In genomic region chr3:122199600-122199999, GRCm38 (mm10) we compare ENCODE assay signal across 15 mouse cellular contexts. TPM values are rescaled to one million over a fixed set of nuclear protein-coding genes. Genes with fewer than 3 reads are reported as not detected.
DNase-seq lines count a peak whose midpoint lies in the region; ATAC-seq and TF ChIP-seq lines count a peak whose summit lies in the region.
"Had no signal": no experiment of that assay in that cellular context is flagged by ENCODE, and none has a peak within 500 bp of the region (broad histone marks: within the 10 kb centered on the region; RNA-seq: fewer than 3 reads in every experiment).

No protein-coding gene starts in this region.

- DNase-seq in cerebellum, adult 9-10 months = peak; percentile 30
- DNase-seq in cerebellum, postnatal 4 days (ENCODE audit: low spot score in 2 of 2) = no peak
- peak; percentile 13 for DNase-seq in kidney, adult 2 months
- DNase-seq in kidney, adult 11 months = no peak
- DNase-seq in midbrain, embryonic 11.5 days (ENCODE audit: low spot score, missing footprints) = peak; percentile 1
- no peak for DNase-seq in retina, embryonic 14.5 days (ENCODE audit: low spot score)
- DNase-seq: gastrocnemius, postnatal 36 days; layer of hippocampus, adult 9-11 months; right cerebral cortex, postnatal 14 days; thymus, postnatal 36 days had no signal

- no peaks in the 10 kb centered on the region for H3K9me3 ChIP-seq in midbrain, embryonic 11.5 days (ENCODE audit: control insufficient read depth, low read length)
- no peaks in the 10 kb centered on the region for H3K9me3 ChIP-seq in midbrain, embryonic 13.5 days
- H3K9me3 ChIP-seq: embryonic facial prominence, embryonic 12.5 days; kidney, embryonic 15.5 days; midbrain, embryonic 10.5 days had no signal

- H3K27ac ChIP-seq in kidney, adult 2 months (ENCODE audit: insufficient read depth, low read depth, low read length) = peak overlapping the region; percentile 64
- H3K27ac ChIP-seq in midbrain, embryonic 11.5 days (ENCODE audit: low read depth, low read length) = no peak overlapping the region
- no peak overlapping the region for H3K27ac ChIP-seq in midbrain, embryonic 13.5 days
- peak overlapping the region; percentile 49 for H3K27ac ChIP-seq in small intestine, adult 2 months (ENCODE audit: insufficient read depth, low read depth, low read length)
- H3K27ac ChIP-seq: embryonic facial prominence, embryonic 12.5 days; midbrain, embryonic 10.5 days had no signal

- 76% methylated on average over 4 of the region's 4 CpGs for WGBS in kidney, adult 2 months
- 81% methylated on average over 4 of the region's 4 CpGs for WGBS in midbrain, embryonic 11.5 days
- WGBS in midbrain, embryonic 13.5 days = 82% methylated on average over 4 of the region's 4 CpGs
- 87% methylated on average over 4 of the region's 4 CpGs for WGBS in small intestine, adult 2 months

- no peak overlapping the region for H3K4me3 ChIP-seq in kidney, adult 2 months (ENCODE audit: insufficient read depth, low read depth, low read length)
- H3K4me3 ChIP-seq in midbrain, embryonic 11.5 days (ENCODE audit: low read depth, low read length) = no peak overlapping the region
- H3K4me3 ChIP-seq in midbrain, embryonic 13.5 days (replicated peaks) = no peak overlapping the region
- no peak overlapping the region for H3K4me3 ChIP-seq in small intestine, adult 2 months (ENCODE audit: low read depth, low read length)
- H3K4me3 ChIP-seq: embryonic facial prominence, embryonic 12.5 days; kidney, embryonic 15.5 days; midbrain, embryonic 10.5 days had no signal

- H3K36me3 ChIP-seq in kidney, adult 2 months (ENCODE audit: control insufficient read depth, insufficient read depth, low read length) = no peaks in the 10 kb centered on the region
- H3K36me3 ChIP-seq in midbrain, embryonic 11.5 days (ENCODE audit: control insufficient read depth, insufficient read depth, low read length) = no peaks in the 10 kb centered on the region
- H3K36me3 ChIP-seq in midbrain, embryonic 13.5 days = no peaks in the 10 kb centered on the region
- no peaks in the 10 kb centered on the region for H3K36me3 ChIP-seq in small intestine, adult 2 months (ENCODE audit: control insufficient read depth, insufficient read depth, low read length)
- H3K36me3 ChIP-seq: embryonic facial prominence, embryonic 12.5 days; kidney, embryonic 15.5 days; midbrain, embryonic 10.5 days had no signal

- no peak overlapping the region for H3K4me2 ChIP-seq in midbrain, embryonic 11.5 days
- no peak overlapping the region for H3K4me2 ChIP-seq in midbrain, embryonic 13.5 days (replicated peaks)
- H3K4me2 ChIP-seq: embryonic facial prominence, embryonic 12.5 days; kidney, embryonic 15.5 days had no signal

- TF ChIP-seq POLR2A in kidney, adult 2 months (IDR thresholded peaks at IDR 0.05; ENCODE audit: low read depth, low read length) = no peak
- TF ChIP-seq POLR2A in small intestine, adult 2 months (IDR thresholded peaks at IDR 0.05; ENCODE audit: low read depth, low read length) = no peak

- no peak for TF ChIP-seq CTCF in kidney, adult 2 months (conservative IDR thresholded peaks at IDR 0.05; ENCODE audit: insufficient read depth, insufficient read length, low read depth, low read length)
- TF ChIP-seq CTCF in small intestine, adult 2 months (IDR thresholded peaks at IDR 0.05; ENCODE audit: extremely low read depth, insufficient read length, insufficient replicate concordance, low read depth, low read length) = no peak

- no peak for ATAC-seq in midbrain, embryonic 11.5 days (ENCODE audit: low FRiP score)
- no peak for ATAC-seq in midbrain, embryonic 13.5 days

- H3K9ac ChIP-seq in midbrain, embryonic 11.5 days (ENCODE audit: low read length) = no peak overlapping the region
- no peak overlapping the region for H3K9ac ChIP-seq in midbrain, embryonic 13.5 days (replicated peaks)
- H3K9ac ChIP-seq: embryonic facial prominence, embryonic 12.5 days; kidney, embryonic 15.5 days had no signal

- no peaks in the 10 kb centered on the region for H3K27me3 ChIP-seq in kidney, adult 2 months (replicated peaks; ENCODE audit: control insufficient read depth, insufficient read depth, low read length)
- no peaks in the 10 kb centered on the region for H3K27me3 ChIP-seq in midbrain, embryonic 11.5 days (ENCODE audit: control insufficient read depth, insufficient read depth, low read length)
- no peaks in the 10 kb centered on the region for H3K27me3 ChIP-seq in midbrain, embryonic 13.5 days
- H3K27me3 ChIP-seq in small intestine, adult 2 months (ENCODE audit: control insufficient read depth, insufficient read depth, low read length) = no peaks in the 10 kb centered on the region
- H3K27me3 ChIP-seq: embryonic facial prominence, embryonic 12.5 days; kidney, embryonic 15.5 days had no signal

- H3K4me1 ChIP-seq in kidney, adult 2 months (ENCODE audit: control insufficient read depth, insufficient read depth, low read length) = peaks cover 22% of the 10 kb centered on the region; the same call in 1 of the 2 replicates
- peaks cover 11% of the 10 kb centered on the region for H3K4me1 ChIP-seq in midbrain, embryonic 11.5 days (ENCODE audit: control insufficient read depth, insufficient read depth, low read length)
- H3K4me1 ChIP-seq in midbrain, embryonic 13.5 days (replicated peaks) = peaks cover 10% of the 10 kb centered on the region
- peaks cover 6% of the 10 kb centered on the region; the same call in 1 of the 2 replicates for H3K4me1 ChIP-seq in small intestine, adult 2 months (ENCODE audit: control insufficient read depth, insufficient read depth, insufficient read length, low read length)

RNA-seq across cellular contexts. Expression of gene Gclm, which starts 45.8 kb away (rescaled TPM):
- 227 and 313 TPM in 2 replicates for polyA plus RNA-seq in kidney, adult 2 months (2012; rRNA removed)
- 56.7 and 61.0 TPM in 2 replicates for polyA plus RNA-seq in midbrain, embryonic 11.5 days (2014; fragmentation: Nextera tagmentation; extraction: Ambion mirVana)
- polyA plus RNA-seq in midbrain, embryonic 13.5 days (2015; fragmentation: Nextera tagmentation; extraction: Ambion mirVana) = 39.7 and 45.2 TPM in 2 replicates
- polyA plus RNA-seq in small intestine, adult 2 months (2012; rRNA removed) = 155 and 443 TPM in 2 replicates

Comparison
In these comparisons a context has a peak if more than half of its experiments do, and no peak if none do; other contexts are left out.
1. DNase-seq: peak in cerebellum, adult 9-10 months (single experiment), kidney, adult 2 months (single experiment) and midbrain, embryonic 11.5 days (single experiment); none in cerebellum, postnatal 4 days (0 of 2), kidney, adult 11 months (single experiment) and retina, embryonic 14.5 days (single experiment).
2. H3K27ac ChIP-seq: peak in kidney, adult 2 months (single experiment) and small intestine, adult 2 months (single experiment); none in midbrain, embryonic 11.5 days (single experiment) and midbrain, embryonic 13.5 days (single experiment).